In genomic region chr11:116041833-116042232, GRCm38 (mm10) we compare ENCODE assay signal across 20 mouse cellular contexts. TPM values are rescaled to one million over a fixed set of nuclear protein-coding genes. Genes with fewer than 3 reads are reported as not detected.
A peak's percentile ranks its signal among the peaks of the same experiment; 100 is the strongest.
DNase-seq lines count a peak whose midpoint lies in the region; ATAC-seq and TF ChIP-seq lines count a peak whose summit lies in the region.
"Had no signal": no experiment of that assay in that cellular context is flagged by ENCODE, and none has a peak within 500 bp of the region (broad histone marks: within the 10 kb centered on the region; RNA-seq: fewer than 3 reads in every experiment).

No protein-coding gene starts in this region.

- H3K79me2 ChIP-seq in MEL (ENCODE audit: control insufficient read depth, insufficient read depth, low read length, poor library complexity): peaks cover 4% of the 10 kb centered on the region

- H3K9ac ChIP-seq in lung, postnatal 0 days (replicated peaks; ENCODE audit: low read depth): no peak overlapping the region
- no peak overlapping the region for H3K9ac ChIP-seq in MEL (ENCODE audit: control insufficient read depth, low read depth, low read length, poor library complexity, severe bottlenecking)
- H3K9ac ChIP-seq in stomach, postnatal 0 days (ENCODE audit: low read length): no peak overlapping the region
- H3K9ac ChIP-seq: embryonic facial prominence, embryonic 12.5 days; forebrain, embryonic 12.5 days; hindbrain, embryonic 12.5 days had no signal

- H3K27ac ChIP-seq in layer of hippocampus, adult 2 months: no peak overlapping the region
- no peak overlapping the region for H3K27ac ChIP-seq in lung, postnatal 0 days (ENCODE audit: low read length)
- H3K27ac ChIP-seq in MEL (ENCODE audit: control insufficient read depth, low read depth, low read length): no peak overlapping the region
- H3K27ac ChIP-seq in stomach, postnatal 0 days (replicated peaks): no peak overlapping the region
- H3K27ac ChIP-seq: embryonic facial prominence, embryonic 12.5 days; forebrain, embryonic 12.5 days; hindbrain, embryonic 12.5 days; hindbrain, postnatal 0 days had no signal

- TF ChIP-seq POLR2A in MEL (IDR thresholded peaks at IDR 0.05; ENCODE audit: control insufficient read depth in 1 of 2, insufficient read depth in 1 of 2, low read depth in 1 of 2, low read length in 2 of 2, poor library complexity in 1 of 2): no peak

- TF ChIP-seq RAD21 in MEL (IDR thresholded peaks at IDR 0.05; ENCODE audit: low read depth, low read length): peak; percentile 19

- H3K27me3 ChIP-seq in lung, postnatal 0 days (replicated peaks; ENCODE audit: insufficient read depth, low read length): no peaks in the 10 kb centered on the region
- H3K27me3 ChIP-seq in MEL (ENCODE audit: control insufficient read depth in 1 of 2, insufficient read depth in 2 of 2, low read length in 2 of 2): no peaks in the 10 kb centered on the region
- H3K27me3 ChIP-seq in stomach, postnatal 0 days (ENCODE audit: control insufficient read depth, insufficient read depth, low read length): no peaks in the 10 kb centered on the region
- H3K27me3 ChIP-seq: embryonic facial prominence, embryonic 12.5 days; forebrain, embryonic 12.5 days; hindbrain, embryonic 12.5 days; Patski had no signal

- peaks cover 10% of the 10 kb centered on the region; the same call in 1 of the 2 replicates for H3K36me3 ChIP-seq in lung, postnatal 0 days (ENCODE audit: insufficient read depth, low read length)
- H3K36me3 ChIP-seq in MEL (ENCODE audit: control insufficient read depth in 1 of 2, insufficient read depth in 2 of 2, low read length in 2 of 2): peaks cover 0 to 39% of the 10 kb centered on the region in 2 experiments; a peak in 2 of 4 replicates
- H3K36me3 ChIP-seq in stomach, postnatal 0 days (ENCODE audit: control insufficient read depth, insufficient read depth, low read length): peaks cover 14% of the 10 kb centered on the region

- H3K4me2 ChIP-seq in lung, postnatal 0 days (replicated peaks; ENCODE audit: low read depth, low read length): no peak overlapping the region
- no peak overlapping the region for H3K4me2 ChIP-seq in stomach, postnatal 0 days (replicated peaks; ENCODE audit: low read depth)
- H3K4me2 ChIP-seq: embryonic facial prominence, embryonic 12.5 days; forebrain, embryonic 12.5 days; hindbrain, embryonic 12.5 days had no signal

- DNase-seq in layer of hippocampus, adult 2 months (ENCODE audit: low spot score in 2 of 2): no peak
- DNase-seq in layer of hippocampus, postnatal 10 days (ENCODE audit: low spot score in 2 of 2): no peak
- DNase-seq in lung, postnatal 0 days (ENCODE audit: low spot score): no peak
- DNase-seq in lung, postnatal 14 days: no peak
- DNase-seq in MEL (ENCODE audit: low read depth, low spot score) (peak; percentile 46), adipocyte (ENCODE audit: low spot score) (no peak)
- no peak for DNase-seq in stomach, postnatal 0 days (ENCODE audit: low spot score)
- DNase-seq: adrenal gland, postnatal 10 days; cerebellum, adult 11-12 months; cerebellum, adult 9-10 months; cerebellum, postnatal 25 days; gastrocnemius, postnatal 25 days; heart, postnatal 10 days; heart, postnatal 4 days had no signal

- TF ChIP-seq CTCF in layer of hippocampus, adult 2 months (conservative IDR thresholded peaks at IDR 0.05): peak; percentile 46
- peak; percentile 15 for TF ChIP-seq CTCF in lung, postnatal 0 days (IDR thresholded peaks at IDR 0.05)
- TF ChIP-seq CTCF in MEL (IDR thresholded peaks at IDR 0.05 in 2 of 3, conservative IDR thresholded peaks at IDR 0.05 in 1 of 3; ENCODE audit: control insufficient read depth in 1 of 3, insufficient read depth in 1 of 3, low read depth in 2 of 3, low read length in 3 of 3, poor library complexity in 1 of 3, severe bottlenecking in 1 of 3): peak in 2 of 3 experiments; percentile 37 to 46; a peak in 4 of 6 replicates
- peak; percentile 21; the same call in 1 of the 2 replicates for TF ChIP-seq CTCF in stomach, postnatal 0 days (IDR thresholded peaks at IDR 0.05; ENCODE audit: low read depth)

- no peak for TF ChIP-seq EP300 in lung, postnatal 0 days (IDR thresholded peaks at IDR 0.05)
- TF ChIP-seq EP300 in MEL (IDR thresholded peaks at IDR 0.05; ENCODE audit: low read depth in 1 of 2, low read length in 2 of 2): no peak
- no peak for TF ChIP-seq EP300 in stomach, postnatal 0 days (optimal IDR thresholded peaks at IDR 0.05)

- H3K4me1 ChIP-seq in lung, postnatal 0 days (ENCODE audit: insufficient read depth, low read depth, low read length): no peaks in the 10 kb centered on the region
- H3K4me1 ChIP-seq in MEL (ENCODE audit: control insufficient read depth in 1 of 2, insufficient read depth in 2 of 2, low read length in 2 of 2): no peaks in the 10 kb centered on the region
- no peaks in the 10 kb centered on the region for H3K4me1 ChIP-seq in stomach, postnatal 0 days (replicated peaks; ENCODE audit: control insufficient read depth, insufficient read depth)
- H3K4me1 ChIP-seq: embryonic facial prominence, embryonic 12.5 days; hindbrain, embryonic 12.5 days had no signal

- H3K4me3 ChIP-seq in layer of hippocampus, adult 2 months: no peak overlapping the region
- no peak overlapping the region for H3K4me3 ChIP-seq in lung, postnatal 0 days (ENCODE audit: low read depth, low read length)
- H3K4me3 ChIP-seq in MEL (ENCODE audit: control insufficient read depth in 1 of 2, insufficient read depth in 1 of 2, low read depth in 2 of 2, low read length in 2 of 2): no peak overlapping the region
- H3K4me3 ChIP-seq in stomach, postnatal 0 days (ENCODE audit: low read depth, low read length): no peak overlapping the region
- H3K4me3 ChIP-seq: embryonic facial prominence, embryonic 12.5 days; forebrain, embryonic 12.5 days; hindbrain, embryonic 12.5 days had no signal

- H3K9me3 ChIP-seq in lung, postnatal 0 days (ENCODE audit: low read length): no peaks in the 10 kb centered on the region
- no peaks in the 10 kb centered on the region for H3K9me3 ChIP-seq in MEL (replicated peaks; ENCODE audit: insufficient read depth, low read length)
- H3K9me3 ChIP-seq in stomach, postnatal 0 days (ENCODE audit: control insufficient read depth, low read length): no peaks in the 10 kb centered on the region
- H3K9me3 ChIP-seq: embryonic facial prominence, embryonic 12.5 days; forebrain, embryonic 12.5 days; hindbrain, embryonic 12.5 days had no signal

- no peak for ATAC-seq in lung, postnatal 0 days
- ATAC-seq in stomach, postnatal 0 days (ENCODE audit: low FRiP score, low TSS enrichment): no peak
- ATAC-seq: forebrain, embryonic 16.5 days; hindbrain, postnatal 0 days; Patski had no signal

- 98% methylated on average over 2 of the region's 2 CpGs for WGBS in lung, postnatal 0 days
- WGBS in stomach, postnatal 0 days: 94% methylated on average over 2 of the region's 2 CpGs

TF ChIP-seq in MEL, 35 proteins besides CTCF, POLR2A, EP300 and RAD21 (continues in another document):
- TF ChIP-seq MXI1 (IDR thresholded peaks at IDR 0.05; ENCODE audit: low read depth, low read length) (no peak), USF1 (IDR thresholded peaks at IDR 0.05; ENCODE audit: low read depth, low read length) (no peak), BHLHE40 (IDR thresholded peaks at IDR 0.05; ENCODE audit: borderline replicate concordance, low read depth, low read length) (no peak), SMC3 (IDR thresholded peaks at IDR 0.05; ENCODE audit: low read depth, low read length) (peak; percentile 34; the same call in 1 of the 2 replicates)

RNA-seq across cellular contexts. Expression of gene Unk, which starts 11.7 kb away (rescaled TPM):
- total RNA-seq in layer of hippocampus, adult 2 months (2021): 10 to 100 TPM; 26.3 to 30.8 TPM
- total RNA-seq in layer of hippocampus, postnatal 10 days (2021): 10 to 100 TPM; 23.9 to 28.1 TPM
- 14.5 and 15.0 TPM in 2 replicates for polyA plus RNA-seq in lung, postnatal 0 days (2015; fragmentation: Nextera tagmentation; extraction: Ambion mirVana)
- total RNA-seq in MEL (2012; rRNA removed): 21.7 and 24.0 TPM in 2 replicates
- polyA plus RNA-seq in MEL (2012; ENCODE audit: insufficient read depth in 1 of 2, insufficient read length in 2 of 2, low read depth in 1 of 2, low replicate concordance in 2 of 2, missing spikeins in 1 of 2): 10 to 100 TPM in 1 of 2 experiments, not detected in 1; 42.3 TPM
- polyA plus RNA-seq in stomach, postnatal 0 days (2015; fragmentation: Nextera tagmentation; extraction: Ambion mirVana): 8.3 and 9.1 TPM in 2 replicates

RNA-seq across cellular contexts. Expression of gene H3f3b, which starts 14.1 kb away (rescaled TPM):
- 100 to 1,000 TPM; 285 to 322 TPM for total RNA-seq in layer of hippocampus, adult 2 months (2021)
- 100 to 1,000 TPM; 400 to 469 TPM for total RNA-seq in layer of hippocampus, postnatal 10 days (2021)
- polyA plus RNA-seq in lung, postnatal 0 days (2015; fragmentation: Nextera tagmentation; extraction: Ambion mirVana): 1,667 and 1,708 TPM in 2 replicates
- 451 and 498 TPM in 2 replicates for total RNA-seq in MEL (2012; rRNA removed)
- polyA plus RNA-seq in MEL (2012; ENCODE audit: insufficient read depth in 1 of 2, insufficient read length in 2 of 2, low read depth in 1 of 2, low replicate concordance in 2 of 2, missing spikeins in 1 of 2): 100 to 1,000 TPM in 1 of 2 experiments, 10 to 100 TPM in 1; 96.6 to 767 TPM
- 1,343 and 1,357 TPM in 2 replicates for polyA plus RNA-seq in stomach, postnatal 0 days (2015; fragmentation: Nextera tagmentation; extraction: Ambion mirVana)

RNA-seq across cellular contexts. Expression of gene Galk1, which starts 29.3 kb away (rescaled TPM):
- 10 to 100 TPM; 13.3 to 13.5 TPM for total RNA-seq in layer of hippocampus, adult 2 months (2021)
- 10 to 100 TPM; 20.5 to 24.7 TPM for total RNA-seq in layer of hippocampus, postnatal 10 days (2021)
- 91.0 and 95.6 TPM in 2 replicates for polyA plus RNA-seq in lung, postnatal 0 days (2015; fragmentation: Nextera tagmentation; extraction: Ambion mirVana)
- total RNA-seq in MEL (2012; rRNA removed): 253 and 322 TPM in 2 replicates
- 100 to 1,000 TPM in 1 of 2 experiments, not detected in 1; 326 TPM for polyA plus RNA-seq in MEL (2012; ENCODE audit: insufficient read depth in 1 of 2, insufficient read length in 2 of 2, low read depth in 1 of 2, low replicate concordance in 2 of 2, missing spikeins in 1 of 2)
- polyA plus RNA-seq in stomach, postnatal 0 days (2015; fragmentation: Nextera tagmentation; extraction: Ambion mirVana): 119 and 126 TPM in 2 replicates

RNA-seq across cellular contexts. Expression of gene Unc13d, which starts 35.9 kb away (rescaled TPM):
- total RNA-seq in layer of hippocampus, adult 2 months (2021): 1 to 10 TPM; 1.3 to 2.1 TPM
- total RNA-seq in layer of hippocampus, postnatal 10 days (2021): 1 to 10 TPM; 1.3 TPM
- polyA plus RNA-seq in lung, postnatal 0 days (2015; fragmentation: Nextera tagmentation; extraction: Ambion mirVana): 14.9 and 25.3 TPM in 2 replicates
- 146 and 176 TPM in 2 replicates for total RNA-seq in MEL (2012; rRNA removed)
- 100 to 1,000 TPM in 1 of 2 experiments, not detected in 1; 115 TPM for polyA plus RNA-seq in MEL (2012; ENCODE audit: insufficient read depth in 1 of 2, insufficient read length in 2 of 2, low read depth in 1 of 2, low replicate concordance in 2 of 2, missing spikeins in 1 of 2)
- polyA plus RNA-seq in stomach, postnatal 0 days (2015; fragmentation: Nextera tagmentation; extraction: Ambion mirVana): 2.3 and 2.8 TPM in 2 replicates

RNA-seq across cellular contexts. Expression of gene Wbp2, which starts 45.0 kb away (rescaled TPM):
- total RNA-seq in layer of hippocampus, adult 2 months (2021): 100 to 1,000 TPM; 417 to 440 TPM
- total RNA-seq in layer of hippocampus, postnatal 10 days (2021): 100 to 1,000 TPM; 199 to 238 TPM
- 84.8 and 108 TPM in 2 replicates for polyA plus RNA-seq in lung, postnatal 0 days (2015; fragmentation: Nextera tagmentation; extraction: Ambion mirVana)
- 16.5 and 19.4 TPM in 2 replicates for total RNA-seq in MEL (2012; rRNA removed)
- polyA plus RNA-seq in MEL (2012; ENCODE audit: insufficient read depth in 1 of 2, insufficient read length in 2 of 2, low read depth in 1 of 2, low replicate concordance in 2 of 2, missing spikeins in 1 of 2): 10 to 100 TPM in 1 of 2 experiments, not detected in 1; 75.8 TPM
- 71.0 and 89.6 TPM in 2 replicates for polyA plus RNA-seq in stomach, postnatal 0 days (2015; fragmentation: Nextera tagmentation; extraction: Ambion mirVana)
